Comparison of ENCODE assay signal across 2 mouse cellular contexts in genomic region chr9:61919464-61919863, GRCm38 (mm10).
TF ChIP-seq lines count a peak whose summit lies in the region.

No protein-coding gene starts in this region.

TF ChIP-seq in CH12.LX, 34 proteins besides CTCF, POLR2A, EP300 and RAD21 (continued from another document):
- no peak for TF ChIP-seq JUND (conservative IDR thresholded peaks at IDR 0.05; ENCODE audit: low read depth, low read length)
- TF ChIP-seq POLR2AphosphoS2 (IDR thresholded peaks at IDR 0.05; ENCODE audit: low read depth, low read length), result no peak
- TF ChIP-seq ZC3H11A (IDR thresholded peaks at IDR 0.05; ENCODE audit: low read depth, low read length), result no peak
- no peak for TF ChIP-seq MYC (IDR thresholded peaks at IDR 0.05; ENCODE audit: low read depth, low read length)
- no peak for TF ChIP-seq ETS1 (conservative IDR thresholded peaks at IDR 0.05; ENCODE audit: low read depth, low read length)
- TF ChIP-seq UBTF (IDR thresholded peaks at IDR 0.05; ENCODE audit: low read depth, low read length), result no peak
- no peak for TF ChIP-seq ELF1 (IDR thresholded peaks at IDR 0.05; ENCODE audit: low read depth, low read length)
- TF ChIP-seq JUN (IDR thresholded peaks at IDR 0.05; ENCODE audit: insufficient read depth, low read depth, low read length), result no peak
- TF ChIP-seq GABPA (IDR thresholded peaks at IDR 0.05; ENCODE audit: insufficient replicate concordance, low read depth, low read length), result no peak

TF ChIP-seq in MEL, 35 proteins besides CTCF, POLR2A, EP300 and RAD21 (continued from another document):
- TF ChIP-seq TCF12 (IDR thresholded peaks at IDR 0.05; ENCODE audit: low read depth, low read length), result 0 out of 2 replicates have a peak, but pooled peaks have one; percentile 18
